Mouse (Mus musculus): Measurements from ENCODE around the gene Epm2aip1. TPM values are rescaled to one million over a fixed set of nuclear protein-coding genes. Genes with fewer than 3 reads are reported as not detected.
A peak's percentile ranks its signal among the peaks of the same experiment; 100 is the strongest.

The Epm2aip1 gene
- polyA plus RNA-seq, 1 experiment = not detected

- Histone ChIP-seq H3K27ac (ENCODE audit: insufficient read depth, low read depth, low read length) (no peak overlapping the region), H3K4me1 (ENCODE audit: control insufficient read depth, insufficient read depth, low read length) (no peaks in the 10 kb centered on the region), H3K4me3 (ENCODE audit: insufficient read depth, low read depth, low read length) (no peak overlapping the region)
- 79% methylated on average over 7 of the region's 7 CpGs for WGBS
- TF ChIP-seq CTCF (IDR thresholded peaks at IDR 0.05; ENCODE audit: insufficient read depth, low read depth, low read length) = no peak
- no peak for TF ChIP-seq POLR2A (IDR thresholded peaks at IDR 0.05; ENCODE audit: insufficient read depth, low read depth, low read length)
Observed at GRCm38 (mm10) chr9:111252161-111252869, 19.4 kb upstream of the Epm2aip1 start.

GRCm38 (mm10) chr9:111260360-111260985 is 11.3 kb upstream of the Epm2aip1 start:
- WGBS = 28% methylated on average over 1 of the region's 1 CpGs
- TF ChIP-seq POLR2A (IDR thresholded peaks at IDR 0.05; ENCODE audit: insufficient read depth, low read depth, low read length) = no peak
- no peak for TF ChIP-seq CTCF (IDR thresholded peaks at IDR 0.05; ENCODE audit: insufficient read depth, low read depth, low read length)
- Histone ChIP-seq H3K4me3 (ENCODE audit: insufficient read depth, low read depth, low read length) (no peak overlapping the region), H3K27ac (ENCODE audit: insufficient read depth, low read depth, low read length) (0 out of 2 replicates have a peak overlapping the region, but pooled peaks have one; percentile 13), H3K4me1 (ENCODE audit: control insufficient read depth, insufficient read depth, low read length) (no peaks in the 10 kb centered on the region)

- Histone ChIP-seq H3K4me1 (ENCODE audit: control insufficient read depth, insufficient read depth, low read length) (no peaks in the 10 kb centered on the region), H3K4me3 (ENCODE audit: insufficient read depth, low read depth, low read length) (no peak overlapping the region), H3K27ac (ENCODE audit: insufficient read depth, low read depth, low read length) (no peak overlapping the region)
- 98% methylated on average over 4 of the region's 4 CpGs for WGBS
- TF ChIP-seq CTCF (IDR thresholded peaks at IDR 0.05; ENCODE audit: insufficient read depth, low read depth, low read length) = no peak
- TF ChIP-seq POLR2A (IDR thresholded peaks at IDR 0.05; ENCODE audit: insufficient read depth, low read depth, low read length) = no peak
Observed at GRCm38 (mm10) chr9:111261356-111261755, 10.4 kb upstream of the Epm2aip1 start.

- no peak overlapping the region for H3K27ac ChIP-seq (ENCODE audit: insufficient read depth, low read depth, low read length)
- TF ChIP-seq POLR2A (IDR thresholded peaks at IDR 0.05; ENCODE audit: insufficient read depth, low read depth, low read length) (no peak), CTCF (IDR thresholded peaks at IDR 0.05; ENCODE audit: insufficient read depth, low read depth, low read length) (no peak)
- H3K4me3 ChIP-seq (ENCODE audit: insufficient read depth, low read depth, low read length) = no peak overlapping the region
- H3K4me1 ChIP-seq (ENCODE audit: control insufficient read depth, insufficient read depth, low read length) = no peaks in the 10 kb centered on the region
- 96% methylated on average over 2 of the region's 2 CpGs for WGBS
Observed at GRCm38 (mm10) chr9:111267998-111268397, 3.7 kb upstream of the Epm2aip1 start.

- peak overlapping the region; percentile 68 for H3K27ac ChIP-seq (ENCODE audit: insufficient read depth, low read depth, low read length)
- TF ChIP-seq POLR2A (IDR thresholded peaks at IDR 0.05; ENCODE audit: insufficient read depth, low read depth, low read length) (no peak), CTCF (IDR thresholded peaks at IDR 0.05; ENCODE audit: insufficient read depth, low read depth, low read length) (no peak)
- peak overlapping the region; percentile 68 for H3K4me3 ChIP-seq (ENCODE audit: insufficient read depth, low read depth, low read length)
- 14% methylated on average over 5 of the region's 5 CpGs for WGBS
- H3K4me1 ChIP-seq (ENCODE audit: control insufficient read depth, insufficient read depth, low read length) = peaks cover 3% of the 10 kb centered on the region
Observed at GRCm38 (mm10) chr9:111270606-111271005, 1.1 kb upstream of the Epm2aip1 start.

GRCm38 (mm10) chr9:111271056-111271433 is 684 bp upstream of the Epm2aip1 start:
- Histone ChIP-seq H3K27ac (ENCODE audit: insufficient read depth, low read depth, low read length) (peak overlapping the region; percentile 68), H3K4me3 (ENCODE audit: insufficient read depth, low read depth, low read length) (peak overlapping the region; percentile 68), H3K4me1 (ENCODE audit: control insufficient read depth, insufficient read depth, low read length) (peaks cover 3% of the 10 kb centered on the region)
- TF ChIP-seq POLR2A (IDR thresholded peaks at IDR 0.05; ENCODE audit: insufficient read depth, low read depth, low read length) (0 out of 2 replicates have a peak, but pooled peaks have one; percentile 33), CTCF (IDR thresholded peaks at IDR 0.05; ENCODE audit: insufficient read depth, low read depth, low read length) (no peak)
- WGBS = under 1% methylated on average over 32 of the region's 32 CpGs

GRCm38 (mm10) chr9:111272356-111272755 is 627 bp downstream of the Epm2aip1 start:
- TF ChIP-seq CTCF (IDR thresholded peaks at IDR 0.05; ENCODE audit: insufficient read depth, low read depth, low read length) (no peak), POLR2A (IDR thresholded peaks at IDR 0.05; ENCODE audit: insufficient read depth, low read depth, low read length) (no peak)
- Histone ChIP-seq H3K4me3 (ENCODE audit: insufficient read depth, low read depth, low read length) (peak overlapping the region; percentile 67), H3K27ac (ENCODE audit: insufficient read depth, low read depth, low read length) (peak overlapping the region; percentile 80), H3K4me1 (ENCODE audit: control insufficient read depth, insufficient read depth, low read length) (peaks cover 3% of the 10 kb centered on the region)
- WGBS = 4% methylated on average over 19 of the region's 19 CpGs

GRCm38 (mm10) chr9:111272996-111273785 is 1.5 kb downstream of the Epm2aip1 start:
- Histone ChIP-seq H3K27ac (ENCODE audit: insufficient read depth, low read depth, low read length) (no peak overlapping the region), H3K4me3 (ENCODE audit: insufficient read depth, low read depth, low read length) (peak overlapping the region; percentile 67), H3K4me1 (ENCODE audit: control insufficient read depth, insufficient read depth, low read length) (peaks cover 3% of the 10 kb centered on the region)
- 49% methylated on average over 15 of the region's 15 CpGs for WGBS
- TF ChIP-seq POLR2A (IDR thresholded peaks at IDR 0.05; ENCODE audit: insufficient read depth, low read depth, low read length) (no peak), CTCF (IDR thresholded peaks at IDR 0.05; ENCODE audit: insufficient read depth, low read depth, low read length) (no peak)
